Mouse (Mus musculus) MEL (cell line): ENCODE measurements around the gene Gm10644.

Source experiments
- BHLHE40 ChIP-seq: IDR thresholded peaks from 2 replicates; pipeline ENCODE4 v1.6.1; 2012; ENCODE audit warnings: low read depth, mild to moderate bottlenecking, inconsistent platforms, low read length, improper control_type of control experiment, borderline replicate concordance
- CTCF ChIP-seq, 3 experiments: IDR thresholded peaks in 2 of 3; conservative IDR thresholded peaks in 1 of 3; 2 replicates each; pipeline ENCODE4 v1.5.1; 2011 to 2012; ENCODE audit warnings: low read length in 3 of 3, low read depth in 2 of 3, mild to moderate bottlenecking in 2 of 3, improper control_type of control experiment in 1 of 3, inconsistent platforms in 1 of 3, mixed read lengths in 1 of 3, moderate library complexity in 1 of 3; ENCODE audit not compliant: control insufficient read depth in 1 of 3, insufficient read depth in 1 of 3, poor library complexity in 1 of 3, severe bottlenecking in 1 of 3
- JUND ChIP-seq: IDR thresholded peaks from 2 replicates; pipeline ENCODE4 v1.6.1; 2011; ENCODE audit warnings: low read depth, mild to moderate bottlenecking, improper control_type of control experiment, low read length
- MAX ChIP-seq: IDR thresholded peaks from 2 replicates; pipeline ENCODE4 v1.6.1; 2011; ENCODE audit warnings: low read length, improper control_type of control experiment
- MXI1 ChIP-seq: IDR thresholded peaks from 2 replicates; pipeline ENCODE4 v1.6.1; 2011; ENCODE audit warnings: mild to moderate bottlenecking, low read depth, low read length, improper control_type of control experiment
- POLR2A ChIP-seq, 2 experiments: IDR thresholded peaks; 2 replicates each; pipeline ENCODE4 v1.6.1; 2011 to 2012; ENCODE audit warnings: low read length in 2 of 2, mild to moderate bottlenecking in 2 of 2, control low read depth in 1 of 2, improper control_type of control experiment in 1 of 2, low read depth in 1 of 2, moderate library complexity in 1 of 2; ENCODE audit not compliant: control insufficient read depth in 1 of 2, insufficient read depth in 1 of 2, poor library complexity in 1 of 2
- SMC3 ChIP-seq: IDR thresholded peaks from 2 replicates; pipeline ENCODE4 v1.6.1; 2011; ENCODE audit warnings: low read depth, low read length, improper control_type of control experiment
- TCF12 ChIP-seq: IDR thresholded peaks from 2 replicates; pipeline ENCODE4 v1.6.1; 2014; ENCODE audit warnings: low read depth, mild to moderate bottlenecking, inconsistent platforms, low read length, improper control_type of control experiment, moderate library complexity
- ZNF384 ChIP-seq: IDR thresholded peaks from 2 replicates; pipeline ENCODE4 v1.6.1; 2012; ENCODE audit warnings: low read depth, mild to moderate bottlenecking, inconsistent platforms, low read length, improper control_type of control experiment

DNA sequence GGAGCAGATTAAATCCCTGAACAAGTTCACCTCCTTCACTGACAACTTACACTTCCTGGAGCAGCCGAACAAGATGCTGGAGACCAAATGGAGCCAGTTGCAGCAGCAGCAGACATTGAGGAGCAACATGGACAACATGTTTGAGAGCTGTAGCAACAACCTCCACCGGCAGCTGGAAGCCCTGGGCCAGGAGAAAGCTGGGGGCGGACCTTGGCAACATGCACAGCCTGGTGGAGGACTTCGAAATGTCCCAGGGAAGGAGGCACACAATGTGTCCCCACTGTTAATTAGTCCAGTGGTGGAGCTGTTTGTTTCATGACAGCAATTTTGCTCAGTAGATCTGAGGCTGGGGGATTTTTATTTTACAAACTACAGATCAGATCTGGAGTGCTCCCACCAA lies 62.9 kb downstream of the Gm10644 start:
- no peak for TF ChIP-seq TCF12
- TF ChIP-seq POLR2A (IDR thresholded peaks at IDR 0.05; ENCODE audit: control insufficient read depth in 1 of 2, insufficient read depth in 1 of 2, low read depth in 1 of 2, low read length in 2 of 2, poor library complexity in 1 of 2), result no peak
- TF ChIP-seq CTCF (IDR thresholded peaks at IDR 0.05 in 2 of 3, conservative IDR thresholded peaks at IDR 0.05 in 1 of 3; ENCODE audit: control insufficient read depth in 1 of 3, insufficient read depth in 1 of 3, low read depth in 2 of 3, low read length in 3 of 3, poor library complexity in 1 of 3, severe bottlenecking in 1 of 3), result no peak
- TF ChIP-seq ZNF384, result no peak
- no peak for TF ChIP-seq SMC3
- TF ChIP-seq JUND, result no peak
- no peak for TF ChIP-seq MAX
- no peak for TF ChIP-seq MXI1
- TF ChIP-seq BHLHE40, result no peak
